Mouse (Mus musculus): ENCODE data around the gene Hnrnpl. TPM values are rescaled to one million over a fixed set of nuclear protein-coding genes. Genes with fewer than 3 reads are reported as not detected.

Gene Hnrnpl
- polyA plus RNA-seq, 1 experiment from 2014 or later, result 267 TPM

DNA sequence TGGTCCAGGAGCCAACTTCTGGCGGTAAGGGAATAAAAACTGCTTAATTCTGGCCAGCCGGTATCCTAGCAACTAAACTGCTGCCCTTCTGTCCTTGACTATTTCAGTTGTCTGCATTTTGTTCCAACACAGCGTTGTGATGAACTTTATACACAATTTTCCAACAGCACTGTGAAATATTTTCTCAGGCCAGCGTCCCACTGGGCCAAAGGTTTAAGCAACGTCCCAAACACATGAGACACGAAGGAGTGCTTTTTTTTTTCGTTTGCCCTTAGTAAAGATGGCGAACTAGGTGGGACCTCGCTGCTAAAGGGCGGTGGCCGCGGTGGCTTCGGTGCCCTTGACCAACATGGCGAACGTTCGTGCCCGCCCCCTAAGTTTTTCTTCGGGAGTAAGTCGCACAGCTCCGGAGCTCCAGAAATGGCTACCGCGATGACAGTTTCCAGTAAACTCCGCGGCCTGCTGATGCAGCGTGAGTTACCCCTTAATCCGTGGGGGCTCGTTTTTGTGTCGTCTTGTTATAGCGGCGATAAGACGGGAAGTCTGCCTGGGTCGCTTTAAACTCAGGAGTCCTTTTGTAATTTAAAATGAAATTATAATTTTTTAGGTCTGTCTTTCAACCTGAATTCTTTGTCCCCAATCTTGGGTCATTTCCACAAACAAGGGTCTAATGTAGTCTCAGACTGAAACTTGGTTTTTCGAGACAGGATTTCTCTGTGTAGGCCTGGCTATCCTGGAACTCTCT lies 16.8 kb downstream of the Hnrnpl start, which contains the start of gene Ech1:
TSS of gene Ech1 (plus strand) at position 277 of the 745 bp plus-strand sequence.
- WGBS, result 3% methylated on average over 33 of the region's 33 CpGs
- peak within 1 kb of the TSS; percentile 54 for H3K9ac ChIP-seq
- H3K4me3 ChIP-seq (replicated peaks), result peak within 1 kb of the TSS; percentile 47
- peaks cover 23% of the 10 kb centered on the region for H3K4me1 ChIP-seq
- H3K9me3 ChIP-seq, result no peaks in the 10 kb centered on the region
- H3K27me3 ChIP-seq, result no peaks in the 10 kb centered on the region
- H3K27ac ChIP-seq, result peak within 1 kb of the TSS; percentile 83
- ATAC-seq (ENCODE audit: low FRiP score), result peak; percentile 71
- peak within 1 kb of the TSS; percentile 57 for H3K4me2 ChIP-seq
- peaks cover 36% of the 10 kb centered on the region for H3K36me3 ChIP-seq (replicated peaks)

DNA sequence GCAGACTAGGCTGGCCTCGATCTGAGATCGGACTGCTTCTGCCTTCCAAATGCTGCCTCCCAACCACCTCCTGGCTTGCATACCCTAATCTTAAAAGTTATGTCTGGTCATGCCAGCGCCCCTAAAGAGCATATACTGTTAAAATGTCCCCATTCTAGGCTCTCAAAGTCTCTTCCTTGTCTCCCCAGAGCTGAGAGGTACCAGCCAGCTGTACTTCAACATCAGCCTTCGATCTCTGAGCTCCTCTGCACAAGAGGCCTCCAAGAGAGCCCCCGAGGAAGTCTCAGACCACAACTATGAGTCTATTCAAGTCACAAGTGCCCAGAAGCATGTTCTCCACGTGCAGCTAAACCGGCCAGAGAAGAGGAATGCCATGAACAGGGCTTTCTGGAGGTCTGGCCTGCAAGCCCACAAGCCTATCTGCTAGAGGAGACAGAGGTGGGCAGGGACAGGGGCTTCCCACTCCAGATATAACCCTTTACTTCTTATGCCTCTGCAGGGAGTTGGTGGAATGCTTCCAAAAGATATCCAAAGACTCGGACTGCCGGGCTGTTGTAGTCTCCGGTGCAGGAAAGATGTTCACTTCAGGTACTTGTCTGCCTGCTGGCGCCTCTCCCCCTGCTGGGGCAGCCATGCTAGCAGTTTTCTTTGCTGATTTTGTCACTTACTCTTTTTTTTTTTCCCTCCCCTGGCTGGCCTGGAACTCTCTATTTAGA lies 17.5 kb downstream of the Hnrnpl start:
- no peak for ATAC-seq (ENCODE audit: low FRiP score)
- H3K4me1 ChIP-seq, result peaks cover 16% of the 10 kb centered on the region

DNA sequence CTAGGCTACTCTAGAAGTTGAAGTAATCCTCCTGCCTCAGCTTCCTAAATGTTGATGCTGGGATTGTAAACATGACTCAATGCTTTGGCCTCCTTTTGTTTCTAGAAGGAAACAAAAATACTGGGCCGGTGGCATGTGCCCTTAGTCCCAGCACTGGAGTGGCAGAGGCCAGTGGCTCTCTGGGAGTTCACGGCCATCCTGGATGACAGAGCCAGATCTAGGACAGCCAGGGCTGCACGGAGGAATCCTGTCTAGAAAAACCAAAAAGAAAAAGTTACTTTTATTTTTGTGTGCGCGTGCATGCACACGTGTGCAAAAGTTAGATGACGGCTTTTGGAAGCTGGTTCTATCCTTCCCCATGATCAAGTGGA lies 18.0 kb downstream of the Hnrnpl start:
- H3K4me1 ChIP-seq, result peaks cover 12% of the 10 kb centered on the region
- 0 out of 2 replicates have a peak overlapping the region, but pooled peaks have one; percentile 54 for H3K9ac ChIP-seq
- peaks cover 35% of the 10 kb centered on the region for H3K36me3 ChIP-seq (replicated peaks)
- WGBS, result 90% methylated on average over 7 of the region's 7 CpGs
- no peaks in the 10 kb centered on the region for H3K9me3 ChIP-seq
- H3K27me3 ChIP-seq, result no peaks in the 10 kb centered on the region
- no peak overlapping the region for H3K4me3 ChIP-seq (replicated peaks)
- H3K4me2 ChIP-seq, result no peak overlapping the region
- no peak for ATAC-seq (ENCODE audit: low FRiP score)
- no peak overlapping the region for H3K27ac ChIP-seq

More for the DNA sequence above, 17.5 kb downstream of the Hnrnpl start:
- Histone ChIP-seq H3K27ac (peak overlapping the region; percentile 83; the same call in 1 of the 2 replicates), H3K36me3 (replicated peaks) (peaks cover 35% of the 10 kb centered on the region), H3K27me3 (no peaks in the 10 kb centered on the region), H3K4me3 (replicated peaks) (peak overlapping the region; percentile 47), H3K9me3 (no peaks in the 10 kb centered on the region), H3K9ac (peak overlapping the region; percentile 54), H3K4me2 (peak overlapping the region; percentile 57)
- WGBS, result 66% methylated on average over 11 of the region's 11 CpGs

DNA sequence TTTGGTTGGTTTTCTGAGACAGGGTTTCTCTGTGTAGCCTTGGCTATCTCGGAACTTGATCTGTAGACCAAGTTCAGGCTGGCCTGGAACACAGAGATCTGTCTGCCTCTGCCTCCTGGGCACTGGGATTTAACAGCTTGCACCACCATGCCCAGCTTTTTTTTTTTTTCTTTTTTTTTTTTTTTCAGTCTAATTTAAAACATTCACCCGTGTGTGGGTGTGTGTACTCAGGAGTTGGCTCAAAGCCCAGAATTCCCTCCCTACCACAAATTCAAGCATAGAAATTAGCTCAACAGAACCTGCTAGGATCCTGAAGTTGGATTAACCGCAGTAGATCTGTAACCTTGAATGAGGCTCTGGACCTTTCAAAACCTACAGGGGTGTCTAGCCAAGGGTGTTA lies 19.0 kb downstream of the Hnrnpl start:
- peaks cover 12% of the 10 kb centered on the region for H3K4me1 ChIP-seq
- no peak for ATAC-seq (ENCODE audit: low FRiP score)

DNA sequence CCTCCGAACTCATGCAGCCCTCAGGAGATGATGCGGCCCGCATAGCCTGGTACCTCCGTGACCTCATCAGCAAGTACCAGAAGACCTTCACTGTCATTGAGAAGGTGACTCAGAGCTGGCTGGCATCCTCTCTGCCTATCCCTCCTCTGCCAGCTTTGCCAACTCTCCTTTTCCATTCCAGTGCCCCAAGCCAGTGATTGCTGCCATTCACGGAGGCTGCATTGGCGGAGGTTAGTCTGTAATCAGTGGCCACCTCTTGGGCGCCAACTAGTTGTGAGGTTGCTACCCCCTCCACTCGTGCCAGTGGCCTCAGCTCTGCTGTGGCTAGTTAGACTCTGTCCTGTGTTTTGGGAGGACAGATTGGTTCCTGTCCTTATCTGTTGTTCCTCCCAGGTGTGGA lies 21.5 kb downstream of the Hnrnpl start:
- ATAC-seq (ENCODE audit: low FRiP score), result no peak
- Histone ChIP-seq H3K4me1 (peaks cover 8% of the 10 kb centered on the region), H3K9ac (no peak overlapping the region), H3K36me3 (replicated peaks) (peaks cover 26% of the 10 kb centered on the region), H3K27ac (no peak overlapping the region), H3K27me3 (no peaks in the 10 kb centered on the region), H3K9me3 (no peaks in the 10 kb centered on the region), H3K4me3 (replicated peaks) (no peak overlapping the region), H3K4me2 (no peak overlapping the region)
- WGBS, result 95% methylated on average over 8 of the region's 8 CpGs

More for the DNA sequence above, 19.0 kb downstream of the Hnrnpl start:
- H3K9ac ChIP-seq, result no peak overlapping the region
- H3K4me3 ChIP-seq (replicated peaks), result no peak overlapping the region
- no peaks in the 10 kb centered on the region for H3K9me3 ChIP-seq
- H3K27me3 ChIP-seq, result no peaks in the 10 kb centered on the region
- 63% methylated on average over 3 of the region's 3 CpGs for WGBS
- H3K4me2 ChIP-seq, result no peak overlapping the region
- peaks cover 36% of the 10 kb centered on the region for H3K36me3 ChIP-seq (replicated peaks)
- no peak overlapping the region for H3K27ac ChIP-seq

DNA sequence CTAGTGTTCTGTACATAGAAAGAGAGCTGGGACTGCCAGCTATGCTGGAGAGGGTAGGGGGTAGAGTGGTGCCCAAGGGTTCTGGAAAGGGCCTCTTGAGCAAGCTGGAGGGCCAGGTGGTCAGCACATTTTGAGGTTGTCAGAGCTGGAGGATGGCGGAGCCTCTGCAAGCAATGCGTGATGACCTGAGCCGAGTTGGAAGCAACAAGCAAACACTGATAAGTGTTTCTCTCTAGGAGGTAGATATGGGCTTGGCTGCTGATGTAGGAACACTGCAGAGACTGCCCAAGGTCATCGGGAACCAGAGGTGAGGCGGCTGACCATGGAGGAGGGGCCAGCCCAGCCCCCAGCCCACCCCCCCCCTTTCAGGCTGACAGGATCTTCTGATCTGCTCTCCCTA lies 22.6 kb downstream of the Hnrnpl start:
- no peak for ATAC-seq (ENCODE audit: low FRiP score)
- Histone ChIP-seq H3K27ac (no peak overlapping the region), H3K4me3 (replicated peaks) (no peak overlapping the region), H3K36me3 (replicated peaks) (peaks cover 26% of the 10 kb centered on the region), H3K4me1 (peaks cover 2% of the 10 kb centered on the region; the same call in 1 of the 2 replicates), H3K4me2 (no peak overlapping the region), H3K9ac (no peak overlapping the region), H3K27me3 (no peaks in the 10 kb centered on the region), H3K9me3 (no peaks in the 10 kb centered on the region)
- 96% methylated on average over 5 of the region's 5 CpGs for WGBS

DNA sequence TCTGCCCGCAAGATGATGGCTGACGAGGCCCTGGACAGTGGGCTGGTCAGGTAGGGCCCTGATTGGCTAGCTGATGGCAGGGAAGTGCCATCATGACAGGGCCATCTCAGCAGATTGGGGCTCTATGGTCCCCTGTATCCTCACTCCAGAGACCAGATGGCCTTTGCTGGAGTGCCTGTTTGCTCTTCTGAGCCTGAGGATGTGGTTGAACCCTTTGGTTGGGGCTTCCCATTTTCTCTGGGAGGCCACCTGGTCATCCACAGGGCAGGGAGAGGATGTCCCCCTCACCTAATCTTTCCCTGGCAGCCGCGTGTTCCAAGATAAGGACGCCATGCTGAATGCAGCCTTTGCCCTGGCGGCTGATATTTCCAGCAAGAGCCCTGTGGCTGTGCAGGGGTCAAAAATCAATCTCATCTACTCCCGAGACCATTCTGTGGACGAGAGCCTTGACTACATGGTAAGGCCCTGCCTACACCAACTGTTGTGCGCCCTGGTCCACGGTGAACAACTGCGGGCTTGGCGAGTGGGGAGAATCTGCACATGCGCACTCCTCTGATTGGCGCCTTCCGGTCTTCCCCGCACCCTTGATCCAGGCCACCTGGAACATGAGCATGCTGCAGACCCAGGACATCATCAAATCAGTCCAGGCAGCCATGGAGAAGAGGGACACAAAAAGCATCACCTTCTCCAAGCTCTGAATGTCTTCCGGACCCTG lies 23.2 kb downstream of the Hnrnpl start:
- 94% methylated on average over 17 of the region's 17 CpGs for WGBS
- no peak overlapping the region for H3K27ac ChIP-seq
- no peak for ATAC-seq (ENCODE audit: low FRiP score)

DNA sequence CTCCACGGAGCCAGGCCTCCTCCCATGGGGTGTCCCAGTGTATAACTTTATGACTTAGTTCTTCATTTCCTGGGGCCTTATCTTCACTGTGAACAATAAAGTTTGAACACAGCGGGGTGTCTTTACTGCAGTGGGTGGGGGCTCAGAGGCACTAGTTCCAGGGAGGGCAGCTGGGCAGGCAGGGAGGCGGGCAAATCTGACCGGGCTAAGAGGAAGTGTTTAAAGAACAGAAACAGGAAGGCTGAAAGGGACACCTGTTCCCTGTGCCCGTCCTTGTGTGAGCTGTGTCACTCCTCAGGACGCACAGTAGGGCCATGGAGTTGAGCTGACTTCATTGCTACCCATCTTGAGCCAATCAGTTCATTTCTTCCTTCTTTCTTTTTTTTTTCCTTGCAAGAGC lies 23.8 kb downstream of the Hnrnpl start:
- no peaks in the 10 kb centered on the region for H3K27me3 ChIP-seq
- peaks cover 26% of the 10 kb centered on the region for H3K36me3 ChIP-seq (replicated peaks)
- H3K9me3 ChIP-seq, result no peaks in the 10 kb centered on the region
- ATAC-seq (ENCODE audit: low FRiP score), result no peak
- H3K27ac ChIP-seq, result no peak overlapping the region
- no peak overlapping the region for H3K4me2 ChIP-seq
- no peak overlapping the region for H3K4me3 ChIP-seq (replicated peaks)
- H3K4me1 ChIP-seq, result no peaks in the 10 kb centered on the region
- 83% methylated on average over 6 of the region's 6 CpGs for WGBS
- no peak overlapping the region for H3K9ac ChIP-seq

More for the DNA sequence above, 23.2 kb downstream of the Hnrnpl start:
- H3K27me3 ChIP-seq, result no peaks in the 10 kb centered on the region
- H3K4me1 ChIP-seq, result no peaks in the 10 kb centered on the region
- H3K4me3 ChIP-seq (replicated peaks), result no peak overlapping the region
- H3K9me3 ChIP-seq, result no peaks in the 10 kb centered on the region
- no peak overlapping the region for H3K9ac ChIP-seq
- peaks cover 26% of the 10 kb centered on the region for H3K36me3 ChIP-seq (replicated peaks)
- H3K4me2 ChIP-seq, result no peak overlapping the region

DNA sequence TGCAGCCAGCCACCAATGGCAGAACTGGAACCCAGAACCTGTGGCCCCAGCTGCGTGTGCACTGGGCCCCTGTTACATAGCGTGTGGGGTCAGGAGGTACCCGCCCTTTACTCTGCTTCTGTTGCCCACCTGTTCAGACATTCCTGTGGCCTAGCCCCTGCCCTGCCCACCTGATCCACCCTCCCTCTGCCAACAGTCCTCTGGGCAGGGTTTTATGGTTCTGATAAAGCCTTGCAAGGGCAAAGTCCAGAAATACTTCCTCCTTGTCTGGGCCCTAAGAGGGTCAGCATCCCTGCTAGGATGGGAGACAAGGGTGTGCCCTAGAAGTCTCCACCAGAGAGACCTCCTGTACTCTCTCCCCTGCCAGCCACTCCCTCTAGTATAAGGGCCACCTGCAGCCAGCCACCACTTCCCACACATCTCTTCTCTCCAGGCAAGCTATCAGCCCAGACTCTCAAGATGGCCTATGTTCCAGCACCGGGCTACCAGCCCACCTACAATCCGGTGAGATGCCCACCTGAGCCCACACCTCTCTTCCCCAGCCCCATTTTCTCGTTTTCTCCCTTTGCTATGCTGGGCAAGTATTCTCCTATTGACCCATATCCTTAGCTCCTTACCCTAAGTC lies 25.5 kb downstream of the Hnrnpl start, which contains the start of gene Lgals4:
TSS of gene Lgals4 (plus strand) at position 132 of the 625 bp plus-strand sequence.
- H3K36me3 ChIP-seq (replicated peaks), result peaks cover 26% of the 10 kb centered on the region
- H3K4me1 ChIP-seq, result no peaks in the 10 kb centered on the region
- no peaks in the 10 kb centered on the region for H3K27me3 ChIP-seq
- H3K27ac ChIP-seq, result no peak within 1 kb of the TSS
- no peak within 1 kb of the TSS for H3K4me2 ChIP-seq
- no peaks in the 10 kb centered on the region for H3K9me3 ChIP-seq
- ATAC-seq (ENCODE audit: low FRiP score), result no peak
- H3K4me3 ChIP-seq (replicated peaks), result no peak within 1 kb of the TSS
- 85% methylated on average over 6 of the region's 6 CpGs for WGBS
- H3K9ac ChIP-seq, result no peak within 1 kb of the TSS

DNA sequence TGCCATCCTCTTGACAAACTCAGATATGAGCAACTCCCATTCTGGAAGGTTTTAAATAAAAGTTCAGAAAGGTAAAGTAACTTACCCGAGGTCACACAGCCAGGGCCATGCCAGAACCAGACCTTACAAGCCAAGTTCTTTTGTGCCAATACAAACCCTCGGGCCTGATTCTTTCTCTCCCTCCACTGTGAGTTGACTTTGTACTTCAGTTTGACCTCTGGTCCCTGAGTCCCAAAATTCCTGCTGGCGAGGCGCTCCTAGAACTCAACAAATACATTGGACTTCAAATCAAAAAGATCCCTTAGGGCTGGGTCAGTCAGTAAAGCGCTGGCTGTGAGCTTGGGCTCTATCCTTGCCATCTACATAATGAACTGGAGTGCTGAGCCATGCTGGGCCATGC lies 28.6 kb downstream of the Hnrnpl start:
- Histone ChIP-seq H3K27ac (no peak overlapping the region), H3K4me1 (no peaks in the 10 kb centered on the region), H3K9me3 (no peaks in the 10 kb centered on the region), H3K27me3 (no peaks in the 10 kb centered on the region), H3K36me3 (replicated peaks) (peaks cover 2% of the 10 kb centered on the region; the same call in 1 of the 2 replicates), H3K4me2 (no peak overlapping the region), H3K9ac (no peak overlapping the region), H3K4me3 (replicated peaks) (no peak overlapping the region)
- ATAC-seq (ENCODE audit: low FRiP score), result no peak
- 84% methylated on average over 5 of the region's 5 CpGs for WGBS

DNA sequence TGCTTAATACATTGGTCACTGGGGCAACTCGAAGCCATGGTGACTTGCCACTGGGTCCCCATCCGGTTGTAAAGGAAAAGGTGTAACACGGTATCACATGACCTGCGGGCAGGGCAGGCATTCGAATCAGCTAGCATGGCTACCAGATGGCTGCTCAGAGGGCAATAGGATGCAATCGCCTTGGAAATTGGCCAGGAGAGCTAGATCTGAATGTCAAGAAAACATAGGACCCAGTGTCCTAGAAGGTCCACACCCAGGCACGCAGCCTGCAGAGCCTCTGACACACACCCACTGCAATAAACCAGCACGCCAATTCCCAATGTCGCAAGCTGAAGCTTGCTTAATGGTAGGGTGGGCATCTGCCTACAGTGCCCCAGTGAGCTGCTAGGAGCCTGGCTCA lies 30.0 kb downstream of the Hnrnpl start:
- no peak for ATAC-seq (ENCODE audit: low FRiP score)
- Histone ChIP-seq H3K9ac (no peak overlapping the region), H3K9me3 (no peaks in the 10 kb centered on the region), H3K4me2 (no peak overlapping the region), H3K36me3 (replicated peaks) (no peaks in the 10 kb centered on the region), H3K27ac (no peak overlapping the region), H3K4me3 (replicated peaks) (no peak overlapping the region), H3K4me1 (no peaks in the 10 kb centered on the region), H3K27me3 (no peaks in the 10 kb centered on the region)
- WGBS, result 89% methylated on average over 9 of the region's 9 CpGs

DNA sequence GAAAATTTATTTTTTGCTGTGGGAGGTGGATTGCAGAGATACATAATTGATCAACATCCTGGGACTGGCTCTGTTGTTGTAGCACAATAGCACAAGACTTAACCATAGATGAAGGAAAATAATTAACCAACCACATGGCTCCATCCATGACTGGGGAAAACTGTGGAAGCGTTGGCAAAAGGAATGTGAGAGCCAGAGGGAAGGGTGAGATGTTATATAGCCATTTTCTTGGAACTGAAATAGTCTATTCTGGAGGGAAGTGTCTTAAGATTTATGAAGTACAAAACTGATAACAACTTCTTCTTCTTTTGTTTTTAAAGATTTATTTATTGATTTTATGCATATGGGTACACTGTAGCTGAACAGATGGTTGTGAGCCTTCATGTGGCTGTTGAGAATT lies 38.9 kb downstream of the Hnrnpl start:
- H3K4me3 ChIP-seq (replicated peaks), result no peak overlapping the region
- H3K27me3 ChIP-seq, result no peaks in the 10 kb centered on the region
- no peak for ATAC-seq (ENCODE audit: low FRiP score)
- no peaks in the 10 kb centered on the region for H3K4me1 ChIP-seq
- no peak overlapping the region for H3K4me2 ChIP-seq
- no peak overlapping the region for H3K27ac ChIP-seq
- H3K9me3 ChIP-seq, result 0 out of 2 replicates have a peak, but pooled peaks cover 3% of the 10 kb centered on the region
- 88% methylated on average over 1 of the region's 1 CpGs for WGBS
- H3K36me3 ChIP-seq (replicated peaks), result no peaks in the 10 kb centered on the region
- H3K9ac ChIP-seq, result no peak overlapping the region
